Mouse (Mus musculus) ES-CJ7 (cell line): ENCODE results near the gene 2010111I01Rik.
"Not testable (repeated sequence)": the region's sequence is repeated elsewhere in the genome, so short reads cannot be mapped to it uniquely, and the experiment has no call there.

Experiments used
- DNase-seq: peaks from one replicate; pipeline ENCODE4 v3.0.0; 2011; ENCODE audit warnings: low read depth, low spot score

The 2010111I01Rik gene

GRCm38 (mm10) chr13:63074676-63074991, 109.9 kb downstream of the 2010111I01Rik start:
- no peak for DNase-seq

- no peak for DNase-seq
These were observed 110.7 kb downstream of the 2010111I01Rik start for GRCm38 (mm10) chr13:63075331-63075855.

GRCm38 (mm10) chr13:63080191-63080590, 115.5 kb downstream of the 2010111I01Rik start:
- DNase-seq, result no peak

GRCm38 (mm10) chr13:63080823-63081222, 116.1 kb downstream of the 2010111I01Rik start:
- DNase-seq, result no peak

GRCm38 (mm10) chr13:63082555-63083136, 118.0 kb downstream of the 2010111I01Rik start:
- peak; percentile 17 for DNase-seq

DNA sequence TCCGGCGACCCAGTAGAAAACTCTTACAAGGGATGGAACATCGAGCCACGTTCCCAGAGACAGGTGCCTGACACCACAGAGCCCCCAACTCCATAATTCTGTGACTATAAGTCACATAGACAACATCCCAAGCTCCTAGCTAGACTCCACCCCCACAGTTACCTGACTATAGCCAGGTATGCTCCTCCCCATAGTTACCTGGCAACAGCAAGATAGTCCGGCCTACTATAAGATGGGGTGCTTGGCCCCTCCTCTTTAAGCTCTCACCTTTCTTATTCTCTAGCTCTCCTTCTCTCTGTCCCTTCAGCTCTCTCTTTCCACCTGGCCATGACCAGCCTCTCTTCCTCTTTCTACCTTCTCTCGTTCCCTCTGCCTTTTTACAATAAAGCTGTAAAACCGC, 118.4 kb downstream of the 2010111I01Rik start:
- DNase-seq, result not testable (repeated sequence)

DNA sequence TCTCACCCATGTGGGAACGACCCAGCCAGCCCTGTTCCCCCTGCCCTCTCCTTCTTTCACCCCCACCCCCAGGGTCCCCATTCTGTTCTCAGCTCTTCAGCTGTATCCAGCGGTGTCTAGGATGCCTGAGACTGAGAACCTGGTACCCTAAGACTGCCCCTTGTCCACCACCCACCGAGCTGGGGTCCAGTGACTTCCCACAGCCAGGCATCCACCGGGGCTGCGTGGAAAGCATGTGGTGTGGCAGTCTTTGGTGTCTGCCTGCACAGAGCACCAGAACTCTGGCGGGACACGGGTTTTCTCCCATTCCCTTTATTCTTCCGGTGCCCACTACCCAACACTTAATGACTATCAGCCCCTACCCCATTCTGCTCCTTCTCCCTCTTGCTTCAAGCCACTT, 119.0 kb downstream of the 2010111I01Rik start:
- no peak for DNase-seq

- no peak for DNase-seq
These were observed 123.4 kb downstream of the 2010111I01Rik start for GRCm38 (mm10) chr13:63087865-63088683.

GRCm38 (mm10) chr13:63089513-63089912, 124.8 kb downstream of the 2010111I01Rik start:
- no peak for DNase-seq

- no peak for DNase-seq
These were observed 126.6 kb downstream of the 2010111I01Rik start for GRCm38 (mm10) chr13:63091246-63091645.

DNA sequence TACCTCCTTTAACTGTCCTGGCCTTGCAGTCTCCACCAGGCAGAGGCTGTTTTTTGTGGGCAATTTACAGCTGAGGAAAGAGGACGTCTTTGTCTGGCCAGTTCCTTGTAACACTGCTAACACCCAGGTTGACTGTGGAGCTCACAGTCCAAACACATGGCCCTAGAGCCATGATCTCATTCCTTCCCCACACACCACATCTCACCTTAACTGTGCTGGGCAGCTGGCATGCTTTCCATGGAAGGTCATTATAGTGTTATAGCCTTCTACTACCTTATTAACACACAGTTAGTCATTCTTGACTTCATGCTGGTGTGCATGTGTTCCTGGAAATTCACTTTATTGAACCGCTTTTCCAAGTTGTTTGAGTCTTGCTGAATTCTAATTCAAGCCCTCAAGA, 127.6 kb downstream of the 2010111I01Rik start:
- no peak for DNase-seq

- no peak for DNase-seq
These were observed 128.2 kb downstream of the 2010111I01Rik start for GRCm38 (mm10) chr13:63092874-63093273.

DNA sequence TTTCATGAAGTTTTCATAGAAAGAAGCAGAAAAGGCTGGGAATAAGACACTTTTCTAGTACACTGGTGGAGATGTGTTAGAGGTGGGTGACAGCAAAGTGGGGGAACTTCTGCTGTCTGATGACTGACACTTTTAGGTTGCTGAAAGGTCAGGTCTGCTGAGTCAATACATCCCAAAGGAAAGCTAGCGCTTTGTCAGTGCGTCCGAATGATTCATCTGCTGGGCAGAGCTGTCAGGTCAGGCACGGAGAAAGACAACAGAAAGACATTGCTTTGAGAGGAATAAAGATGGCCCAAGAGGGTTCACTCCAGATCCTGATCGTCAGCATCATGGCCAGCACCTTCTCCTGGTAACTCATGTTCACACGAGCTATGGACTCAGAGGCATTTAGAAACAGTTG, 128.9 kb downstream of the 2010111I01Rik start:
- DNase-seq, result no peak

DNA sequence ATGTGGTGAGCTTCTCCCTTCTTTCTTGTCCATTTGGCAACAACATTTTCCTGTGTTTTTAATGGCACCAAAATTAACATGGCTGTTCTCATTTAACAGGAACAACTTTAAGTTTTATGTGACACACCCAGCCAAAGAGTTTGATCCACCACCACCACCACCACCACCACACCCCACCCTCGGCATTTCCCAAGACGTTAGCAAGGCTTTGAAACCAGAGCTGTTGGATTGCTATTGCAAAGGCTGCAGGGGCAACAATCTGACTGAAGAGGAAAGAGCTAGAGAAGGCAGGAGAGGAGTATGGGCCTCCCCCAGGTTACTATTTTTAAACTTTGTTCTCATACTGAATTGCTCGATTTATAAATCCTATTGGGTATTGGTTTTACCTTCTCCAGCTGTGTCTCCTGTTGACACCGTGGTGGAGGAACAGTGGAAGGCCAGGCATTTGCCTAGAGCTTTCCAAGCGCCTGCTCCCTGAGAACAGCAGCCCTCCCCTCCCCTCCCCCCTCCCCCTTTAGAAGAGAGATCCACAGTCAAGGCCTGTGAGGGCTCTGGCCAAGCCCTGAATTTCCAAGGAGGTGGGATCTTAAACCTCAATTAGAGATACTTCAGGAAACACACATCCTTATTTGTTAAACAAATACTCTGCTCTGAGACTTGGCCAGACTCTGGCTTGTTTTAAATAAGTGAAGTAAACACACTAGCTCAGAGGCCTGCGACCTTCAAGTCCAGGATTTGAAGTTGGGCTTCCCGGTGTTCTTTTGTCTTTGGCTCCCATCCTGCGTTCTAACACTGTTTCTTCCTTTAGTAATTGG, 129.8 kb downstream of the 2010111I01Rik start:
- DNase-seq, result peak; percentile 95

DNA sequence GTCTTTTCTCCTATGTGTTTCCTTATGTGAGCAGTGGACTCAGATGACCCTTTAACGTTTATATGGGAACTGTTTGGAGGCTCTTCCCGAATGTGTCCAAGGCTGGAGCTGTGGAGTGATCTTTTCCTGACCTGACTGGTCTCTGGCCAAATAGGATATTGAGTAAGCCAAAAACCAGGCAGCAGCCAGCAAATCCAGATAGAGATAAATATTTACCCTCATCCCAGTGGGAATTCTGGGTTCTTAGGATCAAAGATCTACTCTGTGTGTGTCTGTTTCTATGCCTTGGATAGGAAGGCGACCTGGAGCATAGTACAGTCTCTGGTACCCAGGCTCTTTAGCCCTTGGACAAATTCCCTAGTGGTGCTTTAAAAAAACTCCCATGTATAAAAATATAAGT, 132.1 kb downstream of the 2010111I01Rik start:
- no peak for DNase-seq

DNA sequence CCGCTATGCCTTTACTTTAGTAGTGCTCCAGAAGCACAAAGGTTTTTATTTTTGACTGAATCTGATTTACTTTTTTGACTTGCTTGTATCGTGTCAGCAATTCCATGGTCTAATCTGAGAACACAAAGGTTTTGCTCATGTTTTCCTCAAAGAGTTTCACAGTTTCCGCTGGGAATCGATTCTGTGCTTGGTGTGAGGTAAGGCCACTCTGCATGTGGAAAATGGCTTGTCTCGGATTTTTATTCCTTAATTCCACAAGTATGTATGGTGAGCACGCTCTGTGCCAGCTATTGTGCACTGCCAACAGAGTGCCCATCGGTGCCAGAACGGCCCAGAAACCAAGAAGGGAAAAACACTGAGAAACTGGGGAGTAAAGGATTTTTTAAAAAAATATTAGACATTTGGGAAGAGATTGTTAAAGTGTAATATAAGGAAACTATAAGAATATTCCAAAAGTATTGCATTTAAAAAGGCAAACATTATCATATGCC, 132.8 kb downstream of the 2010111I01Rik start:
- DNase-seq, result no peak

DNA sequence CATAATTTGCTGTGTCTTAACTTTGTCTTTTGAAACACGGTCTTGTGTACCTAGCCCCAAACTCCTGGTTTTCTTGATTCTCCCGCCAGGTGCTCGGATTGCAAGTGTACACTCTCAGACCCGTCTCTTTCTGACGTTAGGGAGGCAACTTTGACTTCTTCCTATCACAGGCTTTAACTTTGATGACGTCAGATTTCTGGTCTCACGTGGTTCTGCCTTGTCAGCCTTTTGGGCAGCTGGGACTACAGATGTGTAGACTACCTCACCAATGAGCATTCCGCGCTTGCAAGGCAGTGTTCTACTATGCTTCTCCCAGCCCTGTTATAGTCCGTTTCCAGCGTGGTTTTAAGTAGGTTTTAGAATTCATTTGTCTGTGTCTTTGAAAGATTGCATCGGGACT, 137.1 kb downstream of the 2010111I01Rik start:
- peak; percentile 58 for DNase-seq

DNA sequence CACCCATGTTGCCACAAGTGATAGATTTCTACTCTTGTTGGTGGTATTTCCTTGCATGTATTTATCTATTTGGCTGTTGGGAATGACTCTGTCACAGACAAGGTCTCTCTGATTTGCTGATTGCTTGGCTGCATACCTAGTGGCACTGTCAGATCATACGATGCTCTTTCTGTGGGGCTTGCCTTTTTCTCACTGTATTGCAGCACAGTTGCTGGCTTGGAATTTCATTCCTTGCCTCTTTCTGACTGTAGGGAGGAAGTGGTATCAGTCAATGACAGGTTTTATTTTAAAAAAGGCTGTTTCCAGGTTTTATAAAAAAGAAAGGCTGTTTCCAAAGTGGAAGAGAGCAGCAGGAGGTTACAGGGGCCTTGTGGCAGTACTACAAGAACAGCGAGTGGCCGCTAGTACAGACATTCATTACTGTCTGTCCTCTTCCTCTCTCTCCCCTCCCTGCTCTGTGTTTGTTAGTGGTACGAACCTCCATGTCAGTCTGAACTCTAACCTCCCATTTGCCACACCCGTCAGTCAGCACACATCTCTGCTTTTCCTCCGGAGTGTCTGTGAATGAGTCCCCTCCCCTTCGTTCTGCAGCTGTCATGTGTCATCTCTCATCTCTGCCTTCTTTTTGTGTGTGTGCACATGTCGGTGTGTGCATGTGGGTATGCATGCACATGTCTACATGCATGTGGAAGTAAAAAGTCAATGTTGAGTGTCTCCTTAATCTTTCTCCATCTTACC, 138.3 kb downstream of the 2010111I01Rik start:
- no peak for DNase-seq

DNA sequence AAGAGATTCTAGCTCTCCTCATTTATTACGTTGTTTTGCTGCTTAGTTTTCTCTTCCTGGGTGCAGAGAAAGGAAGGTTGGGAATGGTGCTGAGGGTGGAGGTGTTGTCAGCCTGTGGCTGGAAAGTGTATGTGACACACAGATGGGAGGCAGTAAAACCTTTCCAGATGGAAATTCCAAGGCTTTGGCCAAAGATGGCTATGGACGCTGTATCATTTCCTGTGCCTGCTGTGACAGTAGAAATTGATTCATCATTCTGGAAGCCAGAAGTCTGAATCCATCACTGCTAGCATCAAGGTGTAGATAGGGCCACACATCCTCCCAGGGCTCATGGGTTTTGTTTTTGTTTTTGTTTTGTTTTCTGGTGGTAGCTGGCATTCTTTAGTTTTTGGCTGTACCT, 141.9 kb downstream of the 2010111I01Rik start:
- no peak for DNase-seq

- no peak for DNase-seq
These were observed 143.9 kb downstream of the 2010111I01Rik start for GRCm38 (mm10) chr13:63108601-63109000.

- DNase-seq, result no peak
These were observed 146.8 kb downstream of the 2010111I01Rik start for GRCm38 (mm10) chr13:63111297-63112042.
